Mouse (Mus musculus): Measurements from ENCODE around the gene Marco. TPM values are rescaled to one million over a fixed set of nuclear protein-coding genes. Genes with fewer than 3 reads are reported as not detected.

Marco gene
- polyA plus RNA-seq, 1 experiment from 2014 or later: not detected

Other genes starting within 250 kb of the Marco start
- 2.8 and 3.0 TPM in 2 replicates for gene Steap3, start 232.3 kb downstream of the Marco start, polyA plus RNA-seq (2014; fragmentation: Nextera tagmentation; extraction: Ambion mirVana)
- gene C1ql2, start 164.4 kb downstream of the Marco start, polyA plus RNA-seq (2014; fragmentation: Nextera tagmentation; extraction: Ambion mirVana): 0.62 and 0.77 TPM in 2 replicates
- 6.5 and 8.2 TPM in 2 replicates for gene En1, start 97.4 kb upstream of the Marco start, polyA plus RNA-seq (2014; fragmentation: Nextera tagmentation; extraction: Ambion mirVana)